Mouse (Mus musculus): ENCODE data around the gene Rab3c.

Gene Rab3c

GRCm38 (mm10) chr13:110093720-110094685, 186.8 kb downstream of the Rab3c start:
- DNase-seq: no peak

GRCm38 (mm10) chr13:110083961-110084360, 196.8 kb downstream of the Rab3c start:
- peak in 1 of 2 experiments; percentile 29 for DNase-seq

- no peak for DNase-seq
Measured at GRCm38 (mm10) chr13:110081174-110081573, 199.6 kb downstream of the Rab3c start.

GRCm38 (mm10) chr13:110075587-110075986, 205.2 kb downstream of the Rab3c start:
- DNase-seq: no peak

GRCm38 (mm10) chr13:110074180-110074579, 206.6 kb downstream of the Rab3c start:
- no peak for DNase-seq

- DNase-seq: peak; percentile 79 to 87
Measured at GRCm38 (mm10) chr13:110067149-110067548, 213.6 kb downstream of the Rab3c start.

- peak; percentile 56 to 77 for DNase-seq
Measured at GRCm38 (mm10) chr13:110066674-110067073, 214.1 kb downstream of the Rab3c start.

GRCm38 (mm10) chr13:110062835-110063411, 217.9 kb downstream of the Rab3c start:
- peak; percentile 68 to 83 for DNase-seq

- DNase-seq: no peak
Measured at GRCm38 (mm10) chr13:110062288-110062687, 218.5 kb downstream of the Rab3c start.

GRCm38 (mm10) chr13:110054538-110054937, 226.3 kb downstream of the Rab3c start:
- no peak for DNase-seq

- no peak for DNase-seq
Measured at GRCm38 (mm10) chr13:110048767-110049434, 231.9 kb downstream of the Rab3c start.

- no peak for DNase-seq
Measured at GRCm38 (mm10) chr13:110044418-110044817, 236.4 kb downstream of the Rab3c start.

- DNase-seq: peak; percentile 21 to 34
Measured at GRCm38 (mm10) chr13:110039779-110040498, 240.9 kb downstream of the Rab3c start.

GRCm38 (mm10) chr13:110039170-110039569, 241.6 kb downstream of the Rab3c start:
- no peak for DNase-seq

- no peak for DNase-seq
Measured at GRCm38 (mm10) chr13:110038521-110038920, 242.3 kb downstream of the Rab3c start.

GRCm38 (mm10) chr13:110034885-110035284, 245.9 kb downstream of the Rab3c start:
- DNase-seq: no peak

- no peak for DNase-seq
Measured at GRCm38 (mm10) chr13:110034041-110034440, 246.8 kb downstream of the Rab3c start.

GRCm38 (mm10) chr13:110031886-110032285, 248.9 kb downstream of the Rab3c start:
- no peak for DNase-seq

- no peak for DNase-seq
Measured at GRCm38 (mm10) chr13:110031061-110031460, 249.7 kb downstream of the Rab3c start.

GRCm38 (mm10) chr13:110024381-110025161, 256.2 kb downstream of the Rab3c start:
- no peak for DNase-seq

- DNase-seq: peak; percentile 19 to 20
Measured at GRCm38 (mm10) chr13:110023031-110023430, 257.8 kb downstream of the Rab3c start.

- no peak for DNase-seq
Measured at GRCm38 (mm10) chr13:110019774-110020173, 261.0 kb downstream of the Rab3c start.
